Mouse (Mus musculus) left cerebral cortex, postnatal 36 days (tissue): ENCODE data around the gene Crybg2. TPM values are rescaled to one million over a fixed set of nuclear protein-coding genes. Genes with fewer than 3 reads are reported as not detected.

ENCODE experiments used
- DNase-seq, 2 experiments: peaks; one replicate each; pipeline ENCODE4 v3.0.0; 2021 to 2022; ENCODE audit warnings: low spot score in 2 of 2, mixed read lengths in 1 of 2
- intact Hi-C: fragments of 180-260 bp; cut with DNase I; formaldehyde crosslinking; loops from one replicate; pipeline ENCODE4 v1.15.1; 2025
- total RNA-seq, 2 experiments: library from RNA; stranded (reverse); gene quantifications; 2 replicates each; pipeline ENCODE4 v1.2.3; 2021

Crybg2 gene
- total RNA-seq, 2 experiments from 2014 or later = 3.5 to 4.2 TPM

DNA sequence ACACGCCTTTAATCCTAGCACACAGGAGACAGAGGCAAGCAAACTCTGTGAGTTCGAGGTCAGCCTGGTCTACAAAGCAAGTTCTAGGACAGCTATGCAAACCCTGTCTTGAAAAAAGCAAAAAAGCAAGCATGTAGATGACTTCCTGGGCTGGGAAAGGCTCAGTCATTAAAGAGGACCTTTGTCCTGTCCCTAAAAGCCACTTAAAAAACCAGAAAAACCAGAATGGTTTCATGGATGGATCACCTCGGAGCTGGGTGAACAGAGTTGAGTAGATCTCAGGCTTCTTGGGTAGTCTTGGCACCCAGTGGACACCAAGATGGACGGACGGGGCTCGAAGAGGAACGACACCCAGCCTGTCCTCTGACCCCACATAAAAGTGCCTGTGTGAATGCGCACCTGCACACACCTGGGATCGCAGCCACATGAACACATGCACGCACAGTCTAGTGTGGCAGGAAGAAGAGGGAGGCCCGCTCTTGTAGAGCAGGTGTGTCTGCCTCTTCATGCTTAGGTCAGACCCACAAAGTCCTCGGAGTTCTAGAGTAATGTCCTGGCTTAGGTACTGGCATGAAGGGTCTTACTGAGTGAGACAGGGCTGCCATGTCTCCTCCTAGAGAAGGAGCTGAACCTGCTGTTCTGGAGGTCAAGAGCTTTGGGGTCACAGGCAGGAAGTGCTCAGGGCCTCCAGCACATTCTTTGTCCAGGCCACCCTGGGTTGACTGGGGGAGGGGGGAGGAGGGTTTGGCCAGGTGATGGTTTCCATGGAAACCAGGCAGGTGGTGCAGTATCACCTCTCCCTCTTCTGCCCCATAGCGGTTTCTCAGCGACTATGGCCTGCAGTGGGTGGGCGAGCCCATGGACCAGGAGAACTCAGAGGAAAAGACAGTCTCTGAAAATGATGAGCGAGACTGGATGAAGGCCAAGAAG, 54.9 kb downstream of the Crybg2 start:
- intact Hi-C loops = no loop called here
- no peak for DNase-seq

DNA sequence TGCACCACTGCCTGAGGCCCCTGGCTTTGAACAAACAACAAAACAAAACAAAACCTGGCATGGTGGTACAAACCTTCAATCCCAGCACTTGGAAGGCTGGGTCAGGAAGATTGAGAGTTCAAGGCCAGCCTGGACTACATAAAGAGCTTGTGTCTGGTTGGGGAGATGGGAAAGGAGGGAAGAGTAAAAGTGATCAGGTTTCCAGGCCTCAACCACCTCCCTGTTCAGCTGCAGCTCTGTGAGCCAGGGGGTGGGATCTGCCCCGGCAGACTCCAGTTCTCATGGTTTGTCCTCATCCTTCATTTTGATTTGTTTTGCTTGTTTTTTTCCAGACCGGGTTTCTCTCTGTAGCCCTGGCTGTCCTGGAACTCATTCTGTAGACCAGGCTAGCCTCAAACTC, 55.9 kb downstream of the Crybg2 start:
- DNase-seq = no peak
- intact Hi-C loops = no loop called here

DNA sequence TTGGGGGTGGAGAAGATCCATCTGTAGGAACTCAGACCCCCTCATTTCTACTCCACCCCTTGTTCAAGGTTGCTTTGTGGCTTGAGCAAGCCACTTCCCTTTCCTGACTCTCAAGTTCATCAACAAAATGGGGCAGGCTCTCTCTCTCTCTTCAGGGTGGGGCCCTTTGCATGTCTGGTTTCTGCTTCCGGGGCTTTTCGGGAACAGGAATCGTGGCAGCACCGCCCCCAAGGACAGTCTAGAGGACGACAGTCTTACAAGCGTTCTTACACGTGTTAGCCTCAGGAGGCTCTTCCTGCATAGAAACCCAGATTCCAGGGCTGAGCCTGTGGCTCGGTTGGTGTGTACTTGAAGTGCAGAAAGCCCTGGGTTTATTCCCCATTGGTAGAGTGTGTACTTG, 56.4 kb downstream of the Crybg2 start:
- intact Hi-C loops = no loop called here
- DNase-seq = no peak

DNA sequence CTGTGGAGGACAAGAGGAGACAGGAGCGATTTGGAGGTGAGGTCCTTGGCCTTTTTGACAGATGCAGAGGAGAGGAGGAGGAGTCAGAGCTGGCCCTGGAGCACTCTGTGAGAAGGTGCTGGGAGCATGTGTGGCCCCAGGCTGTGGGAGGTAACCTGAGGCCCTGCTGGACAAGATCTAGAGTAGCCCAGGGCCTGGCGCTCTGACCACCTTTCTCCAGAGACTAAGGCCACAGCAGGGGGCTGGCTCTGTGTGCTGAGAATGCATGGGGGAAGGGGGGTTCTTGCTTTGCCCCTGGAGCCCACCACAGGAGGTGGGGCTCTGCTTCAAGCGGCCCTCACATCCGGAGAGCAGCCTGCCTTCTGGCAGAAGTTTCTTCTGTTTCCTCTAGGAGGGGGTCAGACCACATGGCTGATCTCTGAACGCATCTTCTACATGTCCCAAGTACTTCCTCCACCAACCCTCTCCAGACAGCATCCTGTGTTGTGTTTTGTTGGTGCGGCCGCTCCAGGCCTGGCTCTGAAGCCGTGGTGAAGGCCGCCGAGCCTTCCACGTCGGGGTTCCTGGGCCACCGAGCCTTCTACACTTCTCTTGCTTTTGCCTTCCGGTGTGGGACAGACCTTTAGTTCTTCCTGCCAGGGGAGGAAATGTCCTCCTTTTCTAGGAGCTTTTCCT, 57.6 kb downstream of the Crybg2 start:
- DNase-seq = no peak
- intact Hi-C loops = no loop called here

DNA sequence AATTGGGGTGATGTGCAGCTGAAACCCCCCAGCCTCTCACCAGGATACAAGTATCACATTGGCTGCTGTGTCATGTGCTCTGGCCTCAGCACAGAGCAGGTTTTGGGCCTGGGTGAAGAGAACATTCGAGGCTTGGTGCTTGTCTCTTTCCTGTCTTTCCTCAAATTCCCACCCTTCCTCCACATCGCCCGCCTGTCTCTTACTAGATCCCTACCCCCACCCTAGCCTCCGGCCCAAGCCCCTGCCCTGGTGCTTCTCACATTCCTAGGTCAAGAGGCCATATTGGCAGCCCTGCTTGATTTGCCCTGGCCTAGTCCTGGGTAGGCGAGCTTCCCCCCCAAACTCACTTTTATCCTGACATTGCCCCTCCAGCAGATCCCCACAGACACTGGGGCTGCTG, 58.4 kb downstream of the Crybg2 start:
- intact Hi-C loops = no loop called here
- no peak for DNase-seq

DNA sequence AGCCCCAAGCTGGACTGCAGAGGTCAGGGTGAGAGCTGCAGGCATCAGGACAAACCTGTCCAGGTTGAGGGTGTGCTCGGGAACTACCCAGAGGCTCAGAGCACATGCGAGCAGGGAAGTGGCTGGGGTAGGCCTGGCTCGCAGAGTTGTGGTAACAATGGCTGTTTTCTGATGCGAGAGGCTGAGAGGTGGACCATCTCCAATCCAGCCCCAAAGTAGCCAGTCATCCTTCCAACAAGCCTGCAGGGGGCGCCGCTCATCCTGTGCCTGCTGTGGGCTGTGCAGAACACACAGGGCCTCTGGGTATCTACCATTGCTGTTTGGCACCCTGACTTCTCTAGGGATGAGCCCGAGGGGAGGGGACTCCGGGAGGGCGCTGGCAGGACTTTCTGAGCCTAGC, 59.0 kb downstream of the Crybg2 start:
- DNase-seq = no peak
- intact Hi-C loops = loop anchor here (10.0 kb wide), 1 partner anchor 85 kb away; no protein-coding TSS in a partner anchor

DNA sequence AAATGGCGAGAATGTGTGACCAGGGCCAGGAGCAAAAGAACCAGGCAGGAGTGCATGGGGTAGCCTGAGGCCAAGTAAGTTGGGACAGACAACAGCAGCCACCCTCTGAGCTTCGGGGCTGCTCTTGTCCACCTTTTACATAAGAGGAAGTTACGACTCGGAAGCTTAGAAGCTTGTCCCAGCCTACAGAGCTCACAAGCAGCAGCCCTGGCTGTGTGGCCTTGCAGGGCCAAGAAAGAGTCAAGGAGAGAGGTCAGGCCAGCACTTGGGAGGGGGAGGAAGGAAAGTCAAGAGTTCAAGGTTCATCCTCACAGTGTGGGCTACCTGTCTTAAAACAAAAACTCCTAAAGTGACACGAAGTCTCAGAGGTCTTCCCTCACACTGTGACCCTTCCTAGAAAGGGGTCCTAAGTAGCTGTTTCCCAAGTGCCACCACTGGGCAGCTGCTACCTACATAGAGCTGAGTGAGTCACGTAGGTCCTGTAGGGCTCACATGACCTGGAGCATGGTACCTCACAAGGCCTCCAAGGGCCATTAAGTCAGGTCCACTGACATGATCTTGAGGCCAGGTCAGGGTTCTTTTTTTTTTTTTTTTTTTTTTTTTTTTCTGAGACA, 59.7 kb downstream of the Crybg2 start:
- DNase-seq = no peak
- intact Hi-C loops = loop anchor here (10.0 kb wide), 1 partner anchor 85 kb away; no protein-coding TSS in a partner anchor

DNA sequence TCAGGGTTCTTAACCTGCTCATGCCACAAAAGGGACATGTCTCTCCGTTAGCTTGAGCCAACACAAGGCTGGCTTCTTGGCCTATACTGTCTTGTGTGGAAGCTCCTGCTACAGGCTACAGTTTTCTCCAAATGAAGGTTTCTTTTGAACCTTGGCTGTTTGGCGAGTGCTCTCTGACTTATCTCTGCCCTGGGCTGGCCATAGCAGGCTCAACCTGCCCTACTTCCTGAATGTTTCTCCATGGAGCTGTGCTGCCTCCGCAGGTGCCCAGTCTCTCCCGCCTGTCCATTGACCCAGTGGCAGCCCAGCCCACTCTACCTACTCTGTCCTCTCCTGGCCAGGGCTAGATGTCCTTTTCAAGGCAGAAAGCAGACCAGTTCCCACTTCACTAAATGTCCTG, 60.3 kb downstream of the Crybg2 start:
- intact Hi-C loops = loop anchor here (10.0 kb wide), 1 partner anchor 86 kb away; no protein-coding TSS in a partner anchor
- no peak for DNase-seq

DNA sequence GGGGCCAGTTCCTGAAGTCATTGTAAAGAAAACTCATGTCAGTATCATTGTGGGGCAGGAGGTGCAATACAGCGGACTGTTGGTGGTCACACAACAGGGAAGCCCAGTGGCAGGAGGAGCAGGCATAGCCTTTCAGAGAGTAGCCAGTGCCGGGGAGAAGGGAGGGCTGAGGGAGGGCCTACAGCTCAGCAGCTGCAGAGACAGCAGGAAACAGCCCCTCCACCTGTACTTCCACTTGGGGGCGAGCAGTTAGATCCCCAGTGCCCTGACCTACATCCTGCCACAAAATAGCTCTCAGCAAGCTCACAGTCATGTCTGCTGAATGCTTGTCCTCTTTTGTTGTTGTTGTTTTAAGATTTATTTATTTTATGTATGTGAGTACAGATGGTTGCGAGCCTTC, 61.0 kb downstream of the Crybg2 start:
- no peak for DNase-seq
- intact Hi-C loops = loop anchor here (10.0 kb wide), 1 partner anchor 87 kb away; no protein-coding TSS in a partner anchor

DNA sequence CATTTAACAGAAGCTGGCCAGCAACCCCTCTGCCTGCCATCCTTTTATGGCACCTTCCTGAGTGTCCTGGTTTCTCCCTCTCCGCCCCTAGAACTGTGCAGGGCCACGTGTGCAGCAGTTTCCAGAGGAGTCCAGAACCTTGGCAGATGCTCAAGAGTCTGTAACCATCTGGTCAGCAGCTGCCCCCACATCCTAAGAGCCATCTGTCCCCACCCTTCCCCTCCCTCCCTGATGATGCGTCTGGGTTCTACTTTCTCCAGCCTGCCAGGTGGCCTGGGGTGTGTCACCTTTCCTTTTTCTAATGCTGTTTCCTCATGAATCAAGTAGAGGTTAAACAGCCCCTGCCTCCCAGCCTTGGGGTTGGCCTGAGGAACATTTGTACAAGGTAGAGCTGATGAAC, 61.7 kb downstream of the Crybg2 start:
- DNase-seq = peak in 1 of 2 experiments; percentile 33
- intact Hi-C loops = loop anchor here (10.0 kb wide), 1 partner anchor 87 kb away; no protein-coding TSS in a partner anchor

DNA sequence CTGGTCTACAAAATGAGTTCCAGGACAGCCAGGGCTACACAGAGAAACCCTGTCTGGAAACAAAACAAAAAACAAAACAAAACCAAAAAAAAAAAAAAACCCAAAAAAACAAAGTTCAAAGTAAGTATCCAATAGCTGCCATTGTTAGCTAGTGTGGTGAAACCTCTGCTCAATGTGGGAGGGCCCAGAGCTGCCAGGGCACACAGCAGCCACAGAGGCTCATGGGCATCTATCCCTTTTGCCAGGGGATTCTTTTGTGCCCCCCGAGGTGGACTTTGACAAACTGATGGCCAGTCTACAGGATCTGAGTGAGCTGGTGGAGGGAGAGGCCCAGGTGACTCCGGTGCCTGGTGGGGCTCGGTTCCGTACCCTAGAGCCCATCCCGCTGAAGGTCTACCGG, 62.5 kb downstream of the Crybg2 start:
- intact Hi-C loops = loop anchor here (10.0 kb wide), 1 partner anchor 88 kb away; no protein-coding TSS in a partner anchor
- no peak for DNase-seq

DNA sequence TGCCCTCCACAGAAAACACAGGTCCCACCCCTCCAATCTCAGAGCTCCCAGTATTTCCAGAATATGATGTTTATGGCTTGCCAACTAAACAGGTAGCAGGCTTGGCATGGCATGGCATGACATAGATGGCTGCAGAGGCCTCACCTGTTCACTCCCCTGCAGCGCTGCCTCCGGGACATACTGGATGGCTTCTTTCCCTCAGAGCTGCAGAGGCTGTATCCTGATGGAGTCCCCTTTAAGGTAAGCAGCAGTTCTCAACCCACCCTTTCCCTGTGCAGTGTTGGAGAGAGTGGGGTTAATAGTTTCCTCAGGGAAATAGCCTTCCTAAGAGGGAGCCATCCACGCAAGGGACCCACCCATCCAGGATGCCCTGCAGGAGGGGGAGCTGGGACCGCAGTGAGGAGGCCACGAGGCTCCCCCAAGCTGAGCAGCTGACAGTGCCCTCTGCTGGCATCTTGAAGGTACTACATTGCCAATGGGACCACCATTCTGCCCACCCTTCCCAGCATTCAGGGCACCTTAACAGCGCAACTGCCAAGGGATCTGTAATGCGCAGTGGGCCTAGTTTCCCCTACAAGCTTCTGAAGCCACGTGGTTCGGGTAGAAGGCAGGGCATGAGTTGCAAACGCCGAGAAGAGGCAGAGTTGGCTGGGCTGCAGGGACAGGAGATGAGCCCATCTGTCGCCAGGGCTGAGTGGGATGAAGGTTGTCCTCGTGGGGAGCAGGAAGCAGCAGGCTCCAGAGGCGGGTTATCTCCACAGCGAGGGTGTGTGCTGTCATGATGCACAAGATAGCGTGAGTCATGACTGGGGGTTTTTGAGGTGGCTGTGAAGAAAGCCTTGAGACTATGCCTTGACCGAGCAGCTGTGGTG, 63.3 kb downstream of the Crybg2 start:
- peak; percentile 86 to 93 for DNase-seq
- intact Hi-C loops = loop anchor here (10.0 kb wide), 1 partner anchor 89 kb away; no protein-coding TSS in a partner anchor

DNA sequence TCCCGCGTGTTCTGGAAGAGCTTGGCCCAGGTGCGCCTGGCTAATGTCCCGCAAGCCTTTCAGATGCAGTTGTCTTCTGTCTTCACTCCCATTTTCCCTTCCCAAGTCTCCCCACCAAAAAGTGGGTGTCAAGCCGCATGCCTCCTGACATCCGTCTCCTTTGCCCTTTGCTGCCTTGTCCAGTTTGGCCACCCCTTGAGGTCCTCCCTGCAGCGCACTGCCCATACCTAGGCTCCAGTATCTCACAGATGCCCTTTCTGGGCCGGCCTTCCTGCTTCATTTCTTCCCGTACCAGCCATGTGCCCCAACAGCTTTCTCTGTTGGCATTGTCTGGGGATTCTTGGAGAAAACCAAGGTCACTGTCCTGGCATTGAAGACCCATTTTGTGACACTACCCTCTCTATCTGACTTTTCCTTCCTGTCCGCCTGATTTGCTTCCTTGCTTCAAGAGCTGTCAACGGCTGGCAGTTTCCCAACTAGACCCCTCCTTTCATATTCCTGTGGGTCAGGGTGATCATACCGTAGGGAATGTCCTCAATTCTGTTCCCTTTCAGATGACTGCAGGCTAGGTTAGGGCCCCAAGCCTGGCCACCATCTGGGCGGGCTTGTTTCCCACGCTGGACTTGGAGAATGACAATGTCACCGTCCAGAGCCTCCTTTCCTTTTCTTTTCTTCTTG, 64.9 kb downstream of the Crybg2 start:
- no peak for DNase-seq
- intact Hi-C loops = loop anchor here (10.0 kb wide), 1 partner anchor 91 kb away; no protein-coding TSS in a partner anchor

DNA sequence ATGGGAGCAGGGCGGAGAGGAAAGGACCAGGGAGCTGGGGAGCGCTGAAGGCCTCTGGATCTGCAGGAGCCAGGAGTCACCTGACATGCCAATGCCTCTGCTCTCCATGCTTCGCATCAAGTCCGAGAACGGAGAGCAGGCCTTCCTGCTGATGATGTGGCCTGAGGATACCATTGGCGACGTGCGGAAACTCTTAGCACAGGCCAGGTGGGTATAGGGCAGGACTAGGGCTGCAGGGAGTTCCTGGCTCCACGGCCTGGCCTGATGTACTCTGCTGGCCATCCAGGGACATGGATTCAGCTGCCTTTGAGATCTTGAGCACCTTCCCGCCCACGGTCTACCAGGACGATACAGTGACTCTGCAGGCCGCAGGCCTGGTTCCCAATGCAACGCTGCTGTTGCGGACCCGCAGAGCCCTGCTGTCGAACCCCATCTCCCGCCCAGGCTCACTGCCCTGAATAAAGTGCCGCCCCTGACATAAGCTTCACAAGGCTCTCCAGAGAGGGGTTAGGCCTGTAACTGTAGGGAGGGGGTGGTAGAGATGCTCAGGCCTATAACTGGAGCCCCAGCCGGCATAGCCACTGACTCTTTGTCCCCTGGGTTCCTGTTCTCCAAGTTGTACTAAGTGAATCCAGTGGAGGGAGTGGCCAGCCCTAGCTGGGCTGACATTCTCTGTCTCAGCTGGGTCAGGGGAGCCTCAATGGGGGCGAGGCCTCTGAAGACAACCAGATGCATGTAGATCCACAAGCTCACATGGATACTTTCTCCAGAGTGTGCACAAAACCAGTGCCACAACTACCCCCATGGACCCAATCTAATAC, 65.9 kb downstream of the Crybg2 start:
- intact Hi-C loops = loop anchor here (10.0 kb wide), 1 partner anchor 92 kb away; no protein-coding TSS in a partner anchor
- DNase-seq = no peak

DNA sequence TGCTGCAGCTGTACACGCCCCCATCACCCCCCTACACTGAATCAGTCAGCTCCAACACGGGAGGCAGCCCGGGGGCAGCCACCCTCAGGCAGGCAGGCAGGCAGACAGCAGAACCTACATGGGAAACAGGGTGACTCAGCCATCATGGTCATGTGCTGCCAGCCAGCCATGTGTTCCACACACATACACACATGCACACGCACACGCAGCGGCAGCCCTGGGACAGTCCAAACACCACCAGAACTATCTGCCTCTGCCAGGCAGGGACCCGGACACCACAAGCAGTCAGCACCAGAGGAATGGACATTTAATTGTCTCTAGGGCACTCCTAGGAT, 66.5 kb downstream of the Crybg2 start:
- intact Hi-C loops = loop anchor here (10.0 kb wide), 1 partner anchor 92 kb away; no protein-coding TSS in a partner anchor
- peak; percentile 71 to 81 for DNase-seq

DNA sequence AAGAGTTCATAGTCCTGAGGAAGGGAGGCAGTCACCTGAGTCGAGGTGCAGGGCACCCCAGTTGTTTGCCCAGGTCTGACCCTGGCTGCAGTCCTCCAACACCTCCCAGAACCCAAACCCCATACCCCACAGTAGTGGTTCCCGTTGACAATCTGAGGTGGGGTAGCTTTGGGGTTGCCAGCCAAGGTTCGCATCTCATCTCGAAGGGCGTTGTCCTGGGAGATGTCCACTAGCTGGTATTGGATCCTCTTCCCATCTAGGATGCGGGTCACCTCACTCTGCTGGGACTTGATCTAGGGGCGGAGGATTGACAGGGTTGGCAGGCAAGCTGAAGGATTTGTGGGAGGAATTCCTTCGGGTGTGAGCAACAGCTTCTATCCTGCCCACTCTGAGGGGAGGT, 67.2 kb downstream of the Crybg2 start:
- no peak for DNase-seq
- intact Hi-C loops = loop anchor here (10.0 kb wide), 1 partner anchor 93 kb away; no protein-coding TSS in a partner anchor

DNA sequence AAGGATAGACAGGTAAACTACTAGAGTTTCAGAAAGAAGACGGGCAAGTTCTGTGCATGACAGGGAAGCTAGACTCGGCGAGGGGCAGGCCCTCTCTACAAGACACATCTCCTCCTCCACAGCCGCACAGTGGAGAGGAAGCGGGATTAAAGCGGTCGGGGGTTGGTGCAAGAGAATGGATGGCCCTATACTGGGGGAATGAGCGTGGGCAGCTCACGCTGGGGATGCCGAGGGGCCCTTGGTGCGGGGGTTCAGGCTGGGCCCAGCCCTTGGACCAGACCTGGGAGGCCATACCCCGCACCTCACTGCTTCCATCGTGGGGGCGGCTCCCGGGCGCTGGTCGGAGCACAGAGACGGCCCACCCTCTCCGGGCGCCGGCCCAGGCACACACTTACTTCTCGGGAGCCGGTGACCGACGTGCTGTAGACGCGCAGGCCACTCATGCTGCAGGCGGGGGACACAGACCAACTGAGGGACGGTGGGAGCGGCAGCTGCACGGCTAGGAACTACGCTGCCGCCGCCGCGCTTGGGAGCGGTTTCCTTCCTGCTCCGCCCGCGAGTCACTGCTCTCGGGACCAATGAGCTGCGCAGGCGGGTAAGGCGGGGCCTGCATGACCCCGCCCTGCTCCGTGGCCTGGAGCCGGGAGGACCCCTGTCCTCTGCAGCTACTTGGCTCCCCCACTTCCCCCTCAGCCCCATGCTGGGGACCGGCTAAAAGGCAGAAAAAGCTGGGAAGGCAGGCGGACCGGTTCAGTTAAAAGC, 67.8 kb downstream of the Crybg2 start, which contains the start of gene Sh3bgrl3:
Gene Sh3bgrl3, minus strand, starts transcription at position 569 of the 762 bp plus-strand sequence.
- intact Hi-C loops = loop anchor here (10.0 kb wide), 1 partner anchor 94 kb away; no protein-coding TSS in a partner anchor
- DNase-seq = peak; percentile 87 to 91
